Mouse (Mus musculus) CH12.LX (cell line): Measurements from ENCODE around the gene Clk1. TPM values are rescaled to one million over a fixed set of nuclear protein-coding genes. Genes with fewer than 3 reads are reported as not detected.

Source experiments
- DNase-seq: peaks from one replicate; pipeline ENCODE4 v3.0.0-alpha.2; 2013; ENCODE audit errors: extremely low read depth
- H3K27ac ChIP-seq: 2 replicates; pipeline ENCODE4 v1.5.1; 2012; ENCODE audit warnings: low read depth, mild to moderate bottlenecking, control low read depth, moderate library complexity; ENCODE audit not compliant: insufficient read depth
- H3K27me3 ChIP-seq: replicated peaks from 2 replicates; pipeline ENCODE3; 2012; ENCODE audit warnings: inconsistent platforms
- H3K36me3 ChIP-seq, 2 experiments: replicated peaks in 1 of 2; 2 replicates each; pipeline versions ENCODE3 to v1.6.1; 2012; ENCODE audit warnings: inconsistent platforms in 1 of 2, low read length in 1 of 2, mild to moderate bottlenecking in 1 of 2, mixed read lengths in 1 of 2, moderate library complexity in 1 of 2; ENCODE audit not compliant: control insufficient read depth in 1 of 2, insufficient read depth in 1 of 2
- H3K4me1 ChIP-seq, 2 experiments: 2 replicates each; pipeline ENCODE4 v1.6.1; 2012; ENCODE audit warnings: inconsistent platforms in 1 of 2, moderate library complexity in 1 of 2; ENCODE audit not compliant: insufficient read depth in 2 of 2, control insufficient read depth in 1 of 2
- H3K4me2 ChIP-seq: 2 replicates; pipeline ENCODE4 v1.6.1; 2012; ENCODE audit warnings: low read depth, mild to moderate bottlenecking, control low read depth; ENCODE audit not compliant: poor library complexity, insufficient read depth, severe bottlenecking
- H3K4me3 ChIP-seq, 3 experiments: fragments of 150-350 bp in 1 of 3; sonication (generic) in 1 of 3; replicated peaks in 1 of 3; 2 replicates each; pipeline versions ENCODE3 to v1.5.1; 2011 to 2012; ENCODE audit warnings: low read depth in 2 of 3, low read length in 2 of 3, mild to moderate bottlenecking in 2 of 3, moderate library complexity in 2 of 3, control low read depth in 1 of 3, improper control_type of control experiment in 1 of 3, inconsistent platforms in 1 of 3, mixed read lengths in 1 of 3; ENCODE audit not compliant: poor library complexity in 1 of 3
- H3K79me2 ChIP-seq: replicated peaks from 2 replicates; pipeline ENCODE4 v1.6.1; 2012; ENCODE audit warnings: mild to moderate bottlenecking, moderate library complexity; ENCODE audit not compliant: control insufficient read depth, poor library complexity, insufficient read depth, severe bottlenecking; ENCODE audit errors: extremely low read depth
- H3K9ac ChIP-seq: 2 replicates; pipeline ENCODE4 v1.6.1; 2012; ENCODE audit warnings: low read depth, mild to moderate bottlenecking, control low read depth, moderate library complexity; ENCODE audit not compliant: insufficient read depth
- H3K9me3 ChIP-seq: replicated peaks from 2 replicates; pipeline ENCODE3; 2012; ENCODE audit warnings: low read length, inconsistent platforms, mixed read lengths
- CTCF ChIP-seq, 2 experiments: IDR thresholded peaks in 1 of 2; conservative IDR thresholded peaks in 1 of 2; 2 replicates each; pipeline ENCODE4 v1.5.1; 2011 to 2012; ENCODE audit warnings: low read depth in 2 of 2, low read length in 2 of 2, improper control_type of control experiment in 1 of 2, inconsistent platforms in 1 of 2, mild to moderate bottlenecking in 1 of 2, moderate library complexity in 1 of 2
- MXI1 ChIP-seq: IDR thresholded peaks from 2 replicates; pipeline ENCODE4 v1.6.1; 2011; ENCODE audit warnings: mild to moderate bottlenecking, low read depth, low read length, improper control_type of control experiment
- MYC ChIP-seq: IDR thresholded peaks from 2 replicates; pipeline ENCODE4 v1.6.1; 2011; ENCODE audit warnings: low read depth, mild to moderate bottlenecking, improper control_type of control experiment, low read length
- PAX5 ChIP-seq: IDR thresholded peaks from 2 replicates; pipeline ENCODE4 v1.6.1; 2012; ENCODE audit warnings: low read length, inconsistent platforms, mixed read lengths
- POLR2A ChIP-seq: IDR thresholded peaks from 2 replicates; pipeline ENCODE4 v1.6.1; 2011; ENCODE audit warnings: low read depth, mild to moderate bottlenecking, improper control_type of control experiment, low read length
- RAD21 ChIP-seq: IDR thresholded peaks from 2 replicates; pipeline ENCODE4 v1.6.1; 2011; ENCODE audit warnings: low read depth, mild to moderate bottlenecking, low read length, improper control_type of control experiment, moderate library complexity
- UBTF ChIP-seq: IDR thresholded peaks from 2 replicates; pipeline ENCODE4 v1.6.1; 2012; ENCODE audit warnings: low read depth, mild to moderate bottlenecking, inconsistent platforms, low read length, improper control_type of control experiment, moderate library complexity
- USF1 ChIP-seq: IDR thresholded peaks from 2 replicates; pipeline ENCODE4 v1.6.1; 2014; ENCODE audit warnings: low read depth, mild to moderate bottlenecking, inconsistent platforms, low read length, improper control_type of control experiment
- USF2 ChIP-seq: conservative IDR thresholded peaks from 2 replicates; pipeline ENCODE4 v1.6.1; 2011; ENCODE audit warnings: low read depth, low read length, improper control_type of control experiment
- dilution Hi-C: fragments of 300-500 bp; cut with MboI; formaldehyde crosslinking; loops from 2 replicates; pipeline ENCODE4 v1.14.3; 2020; ENCODE audit warnings: low sequenced_read_pairs; ENCODE audit not compliant: extremely low pct_unique_long_range_greater_than_20kb, extremely low pct_ligation_motif_present
- in situ Hi-C: fragments of 300-500 bp; cut with MboI; formaldehyde crosslinking; loops from 3 replicates; pipeline ENCODE4 v1.14.3; 2019; ENCODE audit warnings: low sequenced_read_pairs, low pct_ligation_motif_present, low pct_unique_long_range_greater_than_20kb, mixed read lengths
- polyA plus RNA-seq: library from polyadenylated mRNA; unstranded; fragments of >175 nt; gene quantifications from 2 replicates; pipeline ENCODE4 v1.2.1, GENCODE M21; 2012; ENCODE audit warnings: low read depth; ENCODE audit not compliant: insufficient read length
- total RNA-seq, 2 experiments: library from RNA; depleted of rRNA; stranded (reverse); fragments of 300-350 nt in 1 of 2; fragments of >200 nt in 1 of 2; gene quantifications; 2 replicates each; pipeline ENCODE4 v1.2.3; 2012 to 2014

Gene Clk1
- total and polyA plus RNA-seq, 3 experiments: 107 to 209 (median 119) TPM

- dilution Hi-C loops: no loop called here
- no peak for DNase-seq
- H3K4me1 ChIP-seq: peaks cover 0 to 6% of the 10 kb centered on the region in 2 experiments; a peak in 1 of 4 replicates
- H3K36me3 ChIP-seq: peaks cover 70 to 86% of the 10 kb centered on the region in 2 experiments
- TF ChIP-seq USF1: no peak
- TF ChIP-seq MXI1: no peak
- no peak for TF ChIP-seq RAD21
- no peak for TF ChIP-seq USF2
- no peak for TF ChIP-seq POLR2A
- TF ChIP-seq PAX5: no peak
- TF ChIP-seq UBTF: no peak
- no peak for TF ChIP-seq MYC
- H3K27ac ChIP-seq: no peak overlapping the region
- H3K27me3 ChIP-seq: no peaks in the 10 kb centered on the region
- no peaks in the 10 kb centered on the region for H3K9me3 ChIP-seq
- H3K4me3 ChIP-seq: no peak overlapping the region
- no peak overlapping the region for H3K9ac ChIP-seq
- H3K79me2 ChIP-seq: peaks cover 22% of the 10 kb centered on the region
- no peak overlapping the region for H3K4me2 ChIP-seq
- in situ Hi-C loops: no loop called here
Observed at GRCm38 (mm10) chr1:58401396-58401795, 22.5 kb downstream of the Clk1 start.

- no peaks in the 10 kb centered on the region for H3K27me3 ChIP-seq
- peaks cover 53% of the 10 kb centered on the region for H3K79me2 ChIP-seq
- dilution Hi-C loops (no loop called here), in situ Hi-C loops (no loop called here)
- H3K4me2 ChIP-seq: no peak overlapping the region
- H3K9me3 ChIP-seq: no peaks in the 10 kb centered on the region
- peaks cover 0 to 17% of the 10 kb centered on the region in 2 experiments; a peak in 1 of 4 replicates for H3K4me1 ChIP-seq
- no peak overlapping the region for H3K4me3 ChIP-seq
- DNase-seq: no peak
- H3K9ac ChIP-seq: no peak overlapping the region
- no peak overlapping the region for H3K27ac ChIP-seq
- TF ChIP-seq RAD21: no peak
- peaks cover 56 to 78% of the 10 kb centered on the region in 2 experiments for H3K36me3 ChIP-seq
Observed at GRCm38 (mm10) chr1:58397731-58398130, 26.1 kb downstream of the Clk1 start.

GRCm38 (mm10) chr1:58396179-58396578 lies 27.7 kb downstream of the Clk1 start:
- dilution Hi-C loops (no loop called here), in situ Hi-C loops (no loop called here)
- no peak overlapping the region for H3K9ac ChIP-seq
- no peak overlapping the region for H3K4me2 ChIP-seq
- H3K27ac ChIP-seq: no peak overlapping the region
- no peak for DNase-seq
- no peaks in the 10 kb centered on the region for H3K9me3 ChIP-seq
- peaks cover 59% of the 10 kb centered on the region for H3K79me2 ChIP-seq
- no peaks in the 10 kb centered on the region for H3K27me3 ChIP-seq
- TF ChIP-seq CTCF (conservative IDR thresholded peaks at IDR 0.05 in 1 of 2, IDR thresholded peaks at IDR 0.05 in 1 of 2; ENCODE audit: low read depth in 2 of 2, low read length in 2 of 2) (peak in 1 of 2 experiments; percentile 31; a peak in 1 of 4 replicates), MXI1 (no peak)
- H3K4me3 ChIP-seq: no peak overlapping the region
- H3K36me3 ChIP-seq: peaks cover 43 to 63% of the 10 kb centered on the region in 2 experiments
- peaks cover 4 to 24% of the 10 kb centered on the region in 2 experiments; a peak in 3 of 4 replicates for H3K4me1 ChIP-seq
